Mouse (Mus musculus): ENCODE measurements around the gene Bcl11b.

- TF ChIP-seq CTCF (IDR thresholded peaks at IDR 0.05; ENCODE audit: extremely low read depth, insufficient read depth, insufficient read length, insufficient replicate concordance) = no peak
- no peak for TF ChIP-seq POLR2A (IDR thresholded peaks at IDR 0.05; ENCODE audit: low read depth, low read length)
Measured at GRCm38 (mm10) chr12:107904457-107904856, 98.9 kb downstream of the Bcl11b start.

Measured in spleen, adult 2 months (tissue).